Mouse (Mus musculus): ENCODE results near the gene Rbm48. TPM values are rescaled to one million over a fixed set of nuclear protein-coding genes. Genes with fewer than 3 reads are reported as not detected.
"Not testable (repeated sequence)": the region's sequence is repeated elsewhere in the genome, so short reads cannot be mapped to it uniquely, and the experiment has no call there.

The Rbm48 gene
- total and polyA plus RNA-seq, 2 experiments = 2.9 to 6.5 TPM

- H3K27ac ChIP-seq (replicated peaks; ENCODE audit: insufficient read depth, low read depth, low read length) = no peak overlapping the region
- no peaks in the 10 kb centered on the region for H3K79me2 ChIP-seq (ENCODE audit: control insufficient read depth, insufficient read depth, low read length)
- no peak overlapping the region for H3K4me3 ChIP-seq (ENCODE audit: insufficient read depth, low read depth, low read length)
- DNase-seq (ENCODE audit: extremely low read depth, low read depth, low spot score) = no peak
- H3K4me1 ChIP-seq (ENCODE audit: control insufficient read depth, insufficient read depth, low read length) = no peaks in the 10 kb centered on the region
- H3K36me3 ChIP-seq (ENCODE audit: control insufficient read depth, insufficient read depth, low read length) = peaks cover 49% of the 10 kb centered on the region
- TF ChIP-seq POLR2A (IDR thresholded peaks at IDR 0.05; ENCODE audit: extremely low read depth, insufficient read depth, low read length) (no peak), CTCF (IDR thresholded peaks at IDR 0.05; ENCODE audit: low read depth, low read length) (no peak)
- 94% methylated on average over 5 of the region's 5 CpGs for WGBS
- no peaks in the 10 kb centered on the region for H3K27me3 ChIP-seq (ENCODE audit: control insufficient read depth, insufficient read depth, low read length)
- no peak overlapping the region for H3K9ac ChIP-seq (ENCODE audit: low read depth, low read length)
These were observed 35.9 kb upstream of the Rbm48 start for GRCm38 (mm10) chr5:3632285-3632684.

- 89% methylated on average over 16 of the region's 16 CpGs for WGBS
- Histone ChIP-seq H3K79me2 (ENCODE audit: control insufficient read depth, insufficient read depth, low read length) (no peaks in the 10 kb centered on the region), H3K27me3 (ENCODE audit: control insufficient read depth, insufficient read depth, low read length) (no peaks in the 10 kb centered on the region), H3K4me3 (ENCODE audit: insufficient read depth, low read depth, low read length) (no peak overlapping the region), H3K36me3 (ENCODE audit: control insufficient read depth, insufficient read depth, low read length) (peaks cover 48% of the 10 kb centered on the region), H3K4me1 (ENCODE audit: control insufficient read depth, insufficient read depth, low read length) (no peaks in the 10 kb centered on the region), H3K9ac (ENCODE audit: low read depth, low read length) (no peak overlapping the region), H3K27ac (replicated peaks; ENCODE audit: insufficient read depth, low read depth, low read length) (no peak overlapping the region)
- TF ChIP-seq CTCF (IDR thresholded peaks at IDR 0.05; ENCODE audit: low read depth, low read length) = no peak
- no peak for TF ChIP-seq POLR2A (IDR thresholded peaks at IDR 0.05; ENCODE audit: extremely low read depth, insufficient read depth, low read length)
- no peak for DNase-seq (ENCODE audit: extremely low read depth, low read depth, low spot score)
These were observed 35.3 kb upstream of the Rbm48 start for GRCm38 (mm10) chr5:3631512-3632271.

GRCm38 (mm10) chr5:3630055-3630454, 33.7 kb upstream of the Rbm48 start:
- DNase-seq (ENCODE audit: extremely low read depth, low read depth, low spot score) = no peak
- H3K4me3 ChIP-seq (ENCODE audit: insufficient read depth, low read depth, low read length) = no peak overlapping the region
- WGBS = 94% methylated on average over 5 of the region's 5 CpGs
- H3K36me3 ChIP-seq (ENCODE audit: control insufficient read depth, insufficient read depth, low read length) = peaks cover 51% of the 10 kb centered on the region
- no peak overlapping the region for H3K9ac ChIP-seq (ENCODE audit: low read depth, low read length)
- H3K27ac ChIP-seq (replicated peaks; ENCODE audit: insufficient read depth, low read depth, low read length) = no peak overlapping the region
- TF ChIP-seq CTCF (IDR thresholded peaks at IDR 0.05; ENCODE audit: low read depth, low read length) (no peak), POLR2A (IDR thresholded peaks at IDR 0.05; ENCODE audit: extremely low read depth, insufficient read depth, low read length) (no peak)
- H3K79me2 ChIP-seq (ENCODE audit: control insufficient read depth, insufficient read depth, low read length) = no peaks in the 10 kb centered on the region
- no peaks in the 10 kb centered on the region for H3K27me3 ChIP-seq (ENCODE audit: control insufficient read depth, insufficient read depth, low read length)
- H3K4me1 ChIP-seq (ENCODE audit: control insufficient read depth, insufficient read depth, low read length) = no peaks in the 10 kb centered on the region

- DNase-seq (ENCODE audit: extremely low read depth, low read depth, low spot score) = no peak
- H3K4me1 ChIP-seq (ENCODE audit: control insufficient read depth, insufficient read depth, low read length) = no peaks in the 10 kb centered on the region
These were observed 24.1 kb upstream of the Rbm48 start for GRCm38 (mm10) chr5:3620486-3620885.

GRCm38 (mm10) chr5:3611835-3612234, 15.4 kb upstream of the Rbm48 start:
- 94% methylated on average over 2 of the region's 2 CpGs for WGBS
- H3K79me2 ChIP-seq (ENCODE audit: control insufficient read depth, insufficient read depth, low read length); H3K4me3 ChIP-seq (ENCODE audit: insufficient read depth, low read depth, low read length); DNase-seq (ENCODE audit: extremely low read depth, low read depth, low spot score); H3K27me3 ChIP-seq (ENCODE audit: control insufficient read depth, insufficient read depth, low read length); H3K9ac ChIP-seq (ENCODE audit: low read depth, low read length); H3K4me1 ChIP-seq (ENCODE audit: control insufficient read depth, insufficient read depth, low read length); H3K27ac ChIP-seq (replicated peaks; ENCODE audit: insufficient read depth, low read depth, low read length): not testable (repeated sequence)
- peaks cover 39% of the 10 kb centered on the region for H3K36me3 ChIP-seq (ENCODE audit: control insufficient read depth, insufficient read depth, low read length)

More at GRCm38 (mm10) chr5:3620486-3620885, 24.1 kb upstream of the Rbm48 start:
- Histone ChIP-seq H3K79me2 (ENCODE audit: control insufficient read depth, insufficient read depth, low read length) (no peaks in the 10 kb centered on the region), H3K4me3 (ENCODE audit: insufficient read depth, low read depth, low read length) (no peak overlapping the region), H3K36me3 (ENCODE audit: control insufficient read depth, insufficient read depth, low read length) (peaks cover 56% of the 10 kb centered on the region), H3K9ac (ENCODE audit: low read depth, low read length) (no peak overlapping the region), H3K27me3 (ENCODE audit: control insufficient read depth, insufficient read depth, low read length) (no peaks in the 10 kb centered on the region), H3K27ac (replicated peaks; ENCODE audit: insufficient read depth, low read depth, low read length) (no peak overlapping the region)
- WGBS = 93% methylated on average over 7 of the region's 7 CpGs
- TF ChIP-seq CTCF (IDR thresholded peaks at IDR 0.05; ENCODE audit: low read depth, low read length) (no peak), POLR2A (IDR thresholded peaks at IDR 0.05; ENCODE audit: extremely low read depth, insufficient read depth, low read length) (no peak)

- H3K9ac ChIP-seq (ENCODE audit: low read depth, low read length) = no peak overlapping the region
- H3K4me3 ChIP-seq (ENCODE audit: insufficient read depth, low read depth, low read length) = no peak overlapping the region
- TF ChIP-seq POLR2A (IDR thresholded peaks at IDR 0.05; ENCODE audit: extremely low read depth, insufficient read depth, low read length) (no peak), CTCF (IDR thresholded peaks at IDR 0.05; ENCODE audit: low read depth, low read length) (no peak)
- no peak overlapping the region for H3K27ac ChIP-seq (replicated peaks; ENCODE audit: insufficient read depth, low read depth, low read length)
- no peaks in the 10 kb centered on the region for H3K4me1 ChIP-seq (ENCODE audit: control insufficient read depth, insufficient read depth, low read length)
- WGBS = over 99% methylated on average over 7 of the region's 7 CpGs
- no peak for DNase-seq (ENCODE audit: extremely low read depth, low read depth, low spot score)
- H3K79me2 ChIP-seq (ENCODE audit: control insufficient read depth, insufficient read depth, low read length) = no peaks in the 10 kb centered on the region; the same call in 1 of the 2 replicates
- H3K36me3 ChIP-seq (ENCODE audit: control insufficient read depth, insufficient read depth, low read length) = peaks cover 46% of the 10 kb centered on the region
- no peaks in the 10 kb centered on the region for H3K27me3 ChIP-seq (ENCODE audit: control insufficient read depth, insufficient read depth, low read length)
These were observed 12.9 kb upstream of the Rbm48 start for GRCm38 (mm10) chr5:3609241-3609640.

All from liver, adult 2 months (tissue).